12 mouse cellular contexts compared by ENCODE assay signal in genomic region chr17:80756043-80756442, GRCm38 (mm10). TPM values are rescaled to one million over a fixed set of nuclear protein-coding genes. Genes with fewer than 3 reads are reported as not detected.
DNase-seq lines count a peak whose midpoint lies in the region; ATAC-seq lines count a peak whose summit lies in the region.
"Had no signal": no experiment of that assay in that cellular context is flagged by ENCODE, and none has a peak within 500 bp of the region (broad histone marks: within the 10 kb centered on the region; RNA-seq: fewer than 3 reads in every experiment).

No protein-coding gene starts in this region.

- no peak overlapping the region for H3K4me2 ChIP-seq in heart, embryonic 15.5 days
- H3K4me2 ChIP-seq in liver, embryonic 12.5 days, result no peak overlapping the region
- no peak overlapping the region for H3K4me2 ChIP-seq in liver, embryonic 11.5 days
- H3K4me2 ChIP-seq: hindbrain, embryonic 12.5 days had no signal

- H3K27me3 ChIP-seq in heart, embryonic 15.5 days, result no peaks in the 10 kb centered on the region
- H3K27me3 ChIP-seq in liver, embryonic 12.5 days (replicated peaks), result no peaks in the 10 kb centered on the region
- no peaks in the 10 kb centered on the region for H3K27me3 ChIP-seq in liver, embryonic 11.5 days (replicated peaks; ENCODE audit: control insufficient read depth, insufficient read depth, low read length)
- H3K27me3 ChIP-seq: hindbrain, embryonic 12.5 days had no signal

- DNase-seq in heart, postnatal 36 days, result no peak
- peak; percentile 64 for DNase-seq in 3T3-L1 (ENCODE audit: low read depth, low spot score)
- peak; percentile 42 to 78 for DNase-seq in kidney, postnatal 25 days
- DNase-seq in spleen, postnatal 10 days (ENCODE audit: low spot score in 2 of 2), result no peak
- no peak for DNase-seq in liver, embryonic 11.5 days (ENCODE audit: low spot score)
- DNase-seq: cerebellum, adult 9-11 months; layer of hippocampus, postnatal 36 days; thymus, adult 18-20 months had no signal

- H3K27ac ChIP-seq in heart, embryonic 15.5 days, result 0 out of 2 replicates have a peak overlapping the region, but pooled peaks have one; percentile 7
- H3K27ac ChIP-seq in liver, embryonic 12.5 days, result no peak overlapping the region
- H3K27ac ChIP-seq in liver, embryonic 11.5 days (ENCODE audit: low read depth, low read length), result no peak overlapping the region
- H3K27ac ChIP-seq: hindbrain, embryonic 12.5 days had no signal

- 56% methylated on average over 5 of the region's 5 CpGs for WGBS in heart, embryonic 15.5 days
- 72% methylated on average over 5 of the region's 5 CpGs for WGBS in liver, embryonic 12.5 days (ENCODE audit: insufficient replicate concordance)
- WGBS in liver, embryonic 11.5 days, result 72% methylated on average over 5 of the region's 5 CpGs

- peaks cover 18% of the 10 kb centered on the region for H3K4me1 ChIP-seq in heart, embryonic 15.5 days (replicated peaks)
- no peaks in the 10 kb centered on the region for H3K4me1 ChIP-seq in liver, embryonic 12.5 days
- no peaks in the 10 kb centered on the region for H3K4me1 ChIP-seq in liver, embryonic 11.5 days (replicated peaks; ENCODE audit: control insufficient read depth, insufficient read depth, low read length)

- intact Hi-C loops in heart, postnatal 36 days (cut with DNase I), result no loop called here

- H3K9ac ChIP-seq in heart, embryonic 15.5 days, result no peak overlapping the region
- H3K9ac ChIP-seq in liver, embryonic 12.5 days, result no peak overlapping the region
- no peak overlapping the region for H3K9ac ChIP-seq in liver, embryonic 11.5 days (ENCODE audit: low read depth, low read length)
- H3K9ac ChIP-seq: hindbrain, embryonic 12.5 days had no signal

- H3K36me3 ChIP-seq in heart, embryonic 15.5 days, result no peaks in the 10 kb centered on the region
- no peaks in the 10 kb centered on the region for H3K36me3 ChIP-seq in liver, embryonic 12.5 days
- no peaks in the 10 kb centered on the region for H3K36me3 ChIP-seq in liver, embryonic 11.5 days (ENCODE audit: control insufficient read depth, insufficient read depth, low read length)
- H3K36me3 ChIP-seq: hindbrain, embryonic 12.5 days had no signal

- no peak for ATAC-seq in heart, embryonic 15.5 days (replicated peaks; ENCODE audit: insufficient number of reproducible peaks, insufficient read depth, low FRiP score, low read depth)
- 0 out of 2 replicates have a peak, but pooled peaks have one; percentile 32 for ATAC-seq in common myeloid progenitor, adult 5-6 weeks (replicated peaks; ENCODE audit: low read depth, poor library complexity, severe bottlenecking)
- no peak for ATAC-seq in liver, embryonic 12.5 days
- no peak for ATAC-seq in liver, embryonic 11.5 days (replicated peaks; ENCODE audit: low FRiP score)

- no peaks in the 10 kb centered on the region for H3K9me3 ChIP-seq in heart, embryonic 15.5 days (replicated peaks)
- no peaks in the 10 kb centered on the region for H3K9me3 ChIP-seq in liver, embryonic 12.5 days (replicated peaks)
- H3K9me3 ChIP-seq in liver, embryonic 11.5 days (ENCODE audit: control insufficient read depth, low read length), result no peaks in the 10 kb centered on the region
- H3K9me3 ChIP-seq: hindbrain, embryonic 12.5 days had no signal

- no peak overlapping the region for H3K4me3 ChIP-seq in heart, embryonic 15.5 days
- H3K4me3 ChIP-seq in liver, embryonic 12.5 days, result no peak overlapping the region
- H3K4me3 ChIP-seq in liver, embryonic 11.5 days (ENCODE audit: low read depth, low read length), result no peak overlapping the region
- H3K4me3 ChIP-seq: hindbrain, embryonic 12.5 days had no signal

RNA-seq across cellular contexts. Expression of gene Map4k3, which starts 27.8 kb away (rescaled TPM):
- 17.9 and 19.1 TPM in 2 replicates for polyA plus RNA-seq in heart, embryonic 15.5 days (2015; fragmentation: Nextera tagmentation; extraction: Ambion mirVana)
- total RNA-seq in heart, postnatal 36 days (2021), result 10 to 100 TPM; 23.6 to 25.2 TPM
- 5.9 and 6.9 TPM in 2 replicates for total RNA-seq in common myeloid progenitor, adult 5-6 weeks (2017)
- 5.8 and 6.3 TPM in 2 replicates for polyA plus RNA-seq in liver, embryonic 12.5 days (2016; fragmentation: Nextera tagmentation; extraction: Ambion mirVana)
- polyA plus RNA-seq in liver, embryonic 11.5 days (2014; fragmentation: Nextera tagmentation; extraction: Ambion mirVana), result 9.9 TPM in 2 replicates

Comparison
In these comparisons a context has a peak if more than half of its experiments do, and no peak if none do; other contexts are left out.
1. DNase-seq: peak in 3T3-L1 (single experiment) and kidney, postnatal 25 days (2 of 2); none in heart, postnatal 36 days (0 of 2), spleen, postnatal 10 days (0 of 2) and liver, embryonic 11.5 days (single experiment).